19 mouse cellular contexts compared by ENCODE assay signal in genomic region chr8:110905404-110905803, GRCm38 (mm10).
"Had no signal": no experiment of that assay in that cellular context is flagged by ENCODE, and none has a peak within 500 bp of the region (broad histone marks: within the 10 kb centered on the region; RNA-seq: fewer than 3 reads in every experiment).

No protein-coding gene starts in this region.

- H3K4me2 ChIP-seq: lung, embryonic 15.5 days; midbrain, embryonic 11.5 days; midbrain, embryonic 13.5 days; midbrain, embryonic 15.5 days; neural tube, embryonic 12.5 days had no signal

- ATAC-seq: lung, postnatal 0 days; midbrain, embryonic 13.5 days; midbrain, embryonic 15.5 days had no signal

- H3K27me3 ChIP-seq: lung, embryonic 15.5 days; midbrain, embryonic 13.5 days; midbrain, embryonic 15.5 days had no signal

- H3K27ac ChIP-seq: lung, embryonic 15.5 days; macrophage; midbrain, embryonic 13.5 days; midbrain, embryonic 15.5 days; neural tube, embryonic 12.5 days had no signal

- H3K9ac ChIP-seq: lung, embryonic 15.5 days; midbrain, embryonic 13.5 days; midbrain, embryonic 15.5 days; neural tube, embryonic 12.5 days had no signal

- H3K4me1 ChIP-seq: neural tube, embryonic 12.5 days had no signal

- H3K9me3 ChIP-seq: lung, embryonic 15.5 days; megakaryocyte, embryonic 14.5 days; midbrain, embryonic 13.5 days; midbrain, embryonic 15.5 days; neural tube, embryonic 12.5 days had no signal

- H3K36me3 ChIP-seq: lung, embryonic 15.5 days; midbrain, embryonic 13.5 days; midbrain, embryonic 15.5 days; neural tube, embryonic 12.5 days had no signal

- H3K4me3 ChIP-seq: lung, embryonic 15.5 days; megakaryocyte, embryonic 14.5 days; midbrain, embryonic 13.5 days; midbrain, embryonic 15.5 days; neural tube, embryonic 12.5 days had no signal

- DNase-seq: lung, adult 2 months; lung, postnatal 14 days; lung, postnatal 36 days; retina, postnatal 1 day; right cerebral cortex, adult 18-20 months; right cerebral cortex, postnatal 25 days; right cerebral cortex, postnatal 4 days; spleen, adult 18-20 months; thymus, adult 18-20 months; thymus, postnatal 14 days; thymus, postnatal 36 days had no signal
